Mouse (Mus musculus) erythroblast, embryonic 14.5 days (primary cell): ENCODE measurements at regions not wholly inside any gene's neighbourhood (a gene's known extent, or its start where the extent isn't known, plus 50 kb on each side); places are given as distances from the start of the nearest gene placed in this dataset.

Experiments used
- GATA1 ChIP-seq: IDR thresholded peaks from 2 replicates; pipeline ENCODE4 v1.6.1; 2012; ENCODE audit warnings: low read length, inconsistent platforms, mixed read lengths
- TAL1 ChIP-seq: IDR thresholded peaks from 3 replicates; pipeline ENCODE4 v1.6.1; 2012; ENCODE audit warnings: low read length, inconsistent platforms, mixed read lengths

DNA sequence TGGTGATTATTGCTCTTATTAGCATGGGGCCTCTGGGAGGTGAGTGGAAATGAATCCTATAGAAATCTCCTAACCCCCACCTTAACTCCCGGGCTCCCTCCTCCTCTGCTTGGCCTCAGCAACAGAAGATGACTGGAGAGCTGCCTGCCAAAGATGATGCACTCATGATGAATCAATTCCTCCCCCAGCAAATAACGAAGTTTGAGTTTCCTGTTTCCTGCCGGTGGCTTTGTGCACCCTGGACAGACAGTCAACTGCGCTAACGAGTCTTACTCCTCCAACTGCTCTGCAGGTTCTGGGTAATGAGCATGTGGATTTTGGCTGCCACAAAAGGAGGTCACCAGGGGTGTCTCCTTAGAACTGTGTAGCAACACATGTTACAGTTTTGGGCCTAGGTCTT lies 321.5 kb upstream of the Pik3r1 start:
- TF ChIP-seq GATA1, result no peak
- TF ChIP-seq TAL1, result no peak
